Mouse (Mus musculus): Measurements from ENCODE around the gene Cd59a. TPM values are rescaled to one million over a fixed set of nuclear protein-coding genes. Genes with fewer than 3 reads are reported as not detected.

The Cd59a gene
- total RNA-seq, 2 experiments from 2014 or later: 20.7 to 24.7 TPM

DNA sequence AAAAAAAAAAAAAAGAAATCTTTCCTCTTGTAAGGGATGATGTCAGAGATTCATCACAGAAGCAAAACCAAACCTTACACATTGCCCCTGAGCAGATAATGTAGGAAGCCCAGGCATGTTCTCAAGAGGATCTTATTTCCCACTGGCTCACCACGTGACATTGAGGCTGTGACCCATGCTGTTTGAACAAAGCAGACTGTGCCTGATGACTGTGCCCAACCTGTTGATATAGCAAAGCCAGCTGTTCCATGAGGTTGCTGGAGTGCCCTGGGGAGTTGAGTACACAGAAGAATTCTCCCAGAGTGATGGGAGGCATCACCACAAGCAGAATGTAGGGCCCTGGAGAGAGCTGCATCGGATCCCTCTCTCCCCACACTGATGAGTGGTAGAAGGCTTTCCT lies 40.3 kb downstream of the Cd59a start:
- DNase-seq: no peak

DNA sequence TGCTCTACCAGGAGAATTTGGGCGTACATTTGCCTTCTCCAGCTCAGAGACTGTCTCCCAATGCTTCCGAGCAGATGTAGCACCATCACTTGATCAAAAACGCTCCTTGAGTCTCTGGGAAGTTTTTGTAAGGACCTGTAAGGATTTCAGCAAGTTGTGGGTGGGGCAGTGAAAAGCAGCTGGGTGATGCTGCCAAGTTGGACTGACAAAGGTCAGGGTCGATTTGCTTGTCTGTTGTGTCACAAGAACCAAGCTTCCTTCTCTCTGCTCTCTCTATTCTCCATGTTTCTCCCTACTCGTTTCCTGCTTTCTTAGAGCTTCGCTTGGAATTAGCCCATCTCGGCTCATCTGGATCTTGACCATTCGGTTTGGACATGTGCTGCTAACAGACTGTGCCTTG lies 46.5 kb downstream of the Cd59a start:
- no peak for DNase-seq

DNA sequence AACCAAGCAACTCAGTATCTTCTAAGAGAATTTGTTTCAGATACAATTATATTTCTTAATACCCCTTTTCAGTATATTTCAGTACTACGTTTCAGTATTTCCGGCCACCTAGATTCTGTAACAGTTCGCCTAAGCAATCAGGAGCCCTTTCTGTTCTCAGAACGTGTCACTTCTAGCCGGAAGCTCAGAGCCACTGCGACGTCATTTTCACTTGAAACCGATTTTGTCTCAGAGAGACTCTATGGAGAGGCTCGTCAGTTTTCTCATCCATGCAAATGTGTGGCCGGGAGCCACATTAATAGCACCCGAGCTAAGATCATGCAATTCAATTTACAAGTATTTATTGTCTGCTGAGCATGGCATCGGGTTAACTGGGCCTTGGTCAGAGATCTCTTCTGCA lies 48.4 kb downstream of the Cd59a start:
- no peak for DNase-seq

DNA sequence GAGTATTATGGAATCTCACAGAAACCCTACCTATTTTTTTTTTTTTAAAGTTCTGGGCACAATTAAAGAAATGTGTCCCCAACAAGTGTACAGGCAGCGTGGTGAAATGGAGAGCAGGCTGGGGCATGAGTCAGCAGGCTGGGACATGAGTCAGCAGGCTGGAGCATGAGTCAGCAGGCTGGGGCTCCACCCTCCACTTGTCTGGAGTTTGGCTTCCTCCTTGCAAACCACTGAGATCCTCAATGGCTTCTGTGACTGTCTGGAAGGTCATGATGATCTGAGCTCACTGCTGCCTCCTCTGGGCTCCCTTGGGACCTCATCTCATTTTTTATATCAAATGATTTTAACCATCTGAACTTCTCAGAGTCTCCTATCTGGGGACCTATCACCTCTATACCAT lies 50.4 kb downstream of the Cd59a start:
- peak; percentile 42 for DNase-seq

DNA sequence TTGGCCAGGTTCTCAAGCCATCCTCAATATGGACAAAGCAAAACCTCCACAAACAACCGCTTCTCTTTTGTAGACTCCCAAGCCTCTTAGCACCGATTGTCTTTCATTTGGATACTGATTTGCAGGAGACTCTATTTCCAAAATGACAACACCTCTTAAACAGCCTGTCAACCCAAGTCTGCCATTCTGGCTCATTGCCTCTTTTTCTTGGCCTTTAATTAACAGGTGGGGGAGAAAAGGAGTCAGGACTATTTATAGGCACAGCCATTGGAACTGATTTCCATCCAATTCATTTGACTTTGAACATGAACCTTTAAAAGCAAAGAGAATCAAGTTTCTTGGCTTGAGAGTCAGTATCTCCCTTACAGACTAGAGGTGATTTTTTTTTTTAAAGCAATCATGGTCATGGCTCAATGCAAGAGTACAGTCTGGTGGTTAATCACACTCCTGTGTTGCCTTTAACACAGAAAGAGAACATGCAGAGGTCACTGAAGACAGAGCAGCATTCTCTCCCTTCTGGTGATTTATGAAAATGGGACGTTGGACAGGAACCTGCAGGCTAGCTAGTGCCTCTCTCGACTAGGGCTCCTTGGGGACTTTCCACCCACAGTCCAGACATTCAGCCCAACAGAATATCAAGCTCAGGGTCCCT lies 52.4 kb downstream of the Cd59a start:
- DNase-seq: no peak

DNA sequence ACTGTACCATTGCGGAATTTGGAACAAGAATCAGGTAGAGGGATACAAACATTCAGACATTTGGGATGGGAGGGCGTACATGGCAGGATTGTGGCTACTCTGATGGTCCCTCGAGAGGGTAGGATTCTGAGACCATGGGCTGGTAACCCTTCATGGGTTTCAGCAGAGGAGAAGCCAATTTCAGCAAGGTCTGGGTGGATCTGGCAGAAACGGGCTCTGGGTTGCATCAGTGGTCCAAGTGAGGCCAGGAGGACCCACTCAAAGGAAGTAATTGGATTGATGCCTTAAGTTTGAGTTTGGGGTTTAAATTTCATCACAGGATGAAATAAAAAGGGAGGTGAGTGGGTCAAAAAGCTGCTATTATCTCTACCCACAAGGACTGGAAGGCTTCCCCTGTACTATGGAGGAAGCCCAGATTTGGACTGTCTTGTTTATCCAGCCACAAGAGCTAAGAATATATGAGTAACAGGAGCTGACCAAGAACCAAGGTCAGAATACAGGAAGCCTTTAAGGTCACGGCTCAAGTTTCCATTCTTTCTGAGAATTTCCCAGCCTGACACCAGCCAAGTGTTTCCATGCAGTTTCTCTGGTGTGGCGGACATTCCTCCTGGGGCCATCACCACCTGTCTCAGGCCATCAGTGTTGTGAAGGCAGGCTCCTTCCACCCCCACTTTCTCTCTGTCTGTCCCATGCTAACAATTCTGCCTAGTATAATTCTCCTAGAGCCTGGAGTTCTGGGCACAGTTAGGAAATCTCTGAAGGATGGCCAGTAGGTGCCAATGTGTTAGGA lies 55.2 kb downstream of the Cd59a start:
- DNase-seq: no peak

DNA sequence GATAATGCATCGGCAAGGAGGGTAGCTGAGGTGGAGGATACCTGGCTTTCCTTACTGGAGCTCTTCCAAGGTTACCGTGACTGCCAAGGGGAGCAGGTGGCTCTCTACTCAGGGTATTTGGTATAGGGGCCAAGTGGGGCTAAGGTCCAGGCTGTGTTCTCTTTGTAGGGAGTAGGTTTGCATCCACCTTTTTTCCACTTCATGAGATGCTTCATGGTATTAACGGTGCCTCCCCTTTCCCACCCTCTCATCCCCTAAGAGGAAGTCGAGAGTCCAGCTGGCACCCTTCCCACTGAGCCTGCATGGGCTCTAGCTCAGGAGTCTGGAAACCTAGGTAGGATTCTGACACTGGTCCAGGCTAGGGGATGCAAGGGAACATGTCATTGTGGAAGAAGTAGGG lies 57.7 kb downstream of the Cd59a start:
- no peak for DNase-seq

DNA sequence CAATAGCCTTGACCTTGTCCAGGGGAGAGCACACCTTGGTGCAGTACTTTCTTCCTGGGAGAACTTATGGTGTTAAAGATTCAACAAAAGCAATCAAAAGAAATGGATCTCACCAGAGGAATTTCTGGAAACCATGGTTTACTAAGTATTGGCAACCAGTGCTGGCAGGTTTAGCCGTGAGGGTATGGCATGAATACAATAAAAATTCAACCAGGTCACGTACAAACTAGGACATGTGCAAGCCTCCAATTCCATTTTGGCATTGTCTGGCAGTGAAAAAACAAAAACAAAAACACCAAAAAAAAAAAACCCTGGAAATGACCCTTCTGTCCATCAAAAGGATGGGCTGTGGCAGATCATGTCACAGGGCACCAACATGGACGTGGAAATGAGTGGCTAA lies 58.3 kb downstream of the Cd59a start:
- no peak for DNase-seq

DNA sequence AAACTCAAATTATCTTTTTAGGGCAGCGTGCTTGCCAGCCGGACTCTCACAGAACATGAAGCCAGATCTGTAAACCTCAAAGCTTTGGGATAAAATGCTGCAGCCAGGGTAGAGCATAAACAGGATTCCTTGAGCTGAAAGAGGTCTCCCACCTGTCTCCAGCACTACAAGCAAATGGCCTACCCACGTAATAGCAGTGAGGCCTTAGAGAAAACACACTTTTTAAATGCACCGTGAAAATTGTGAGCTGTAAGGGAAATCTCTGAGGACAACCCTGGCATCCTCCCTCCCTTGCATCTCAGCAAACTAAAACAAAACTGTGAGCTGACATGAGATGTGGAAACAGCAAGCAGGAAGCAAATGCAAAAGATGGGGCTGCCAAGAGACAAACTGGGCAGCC lies 62.2 kb downstream of the Cd59a start:
- DNase-seq: no peak

DNA sequence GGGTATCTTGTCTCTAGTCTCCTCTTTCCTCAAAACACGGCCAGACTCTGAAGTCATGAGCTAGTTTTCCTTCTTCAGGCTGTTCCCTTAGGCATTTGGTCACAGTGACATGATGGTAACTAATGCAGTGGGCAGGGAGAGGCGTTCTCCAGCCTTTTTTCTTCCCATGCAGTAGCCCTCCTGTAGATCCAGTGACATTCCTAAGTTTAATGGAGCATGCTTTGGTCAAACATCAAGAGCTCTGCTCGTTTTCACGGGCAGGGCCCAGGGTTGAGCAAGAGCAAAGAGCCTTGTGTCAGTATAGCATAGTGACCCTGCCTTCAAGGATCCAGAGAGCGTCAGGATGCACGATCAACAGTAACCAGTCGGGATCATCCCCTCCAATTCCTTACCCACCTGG lies 67.8 kb downstream of the Cd59a start:
- DNase-seq: no peak

DNA sequence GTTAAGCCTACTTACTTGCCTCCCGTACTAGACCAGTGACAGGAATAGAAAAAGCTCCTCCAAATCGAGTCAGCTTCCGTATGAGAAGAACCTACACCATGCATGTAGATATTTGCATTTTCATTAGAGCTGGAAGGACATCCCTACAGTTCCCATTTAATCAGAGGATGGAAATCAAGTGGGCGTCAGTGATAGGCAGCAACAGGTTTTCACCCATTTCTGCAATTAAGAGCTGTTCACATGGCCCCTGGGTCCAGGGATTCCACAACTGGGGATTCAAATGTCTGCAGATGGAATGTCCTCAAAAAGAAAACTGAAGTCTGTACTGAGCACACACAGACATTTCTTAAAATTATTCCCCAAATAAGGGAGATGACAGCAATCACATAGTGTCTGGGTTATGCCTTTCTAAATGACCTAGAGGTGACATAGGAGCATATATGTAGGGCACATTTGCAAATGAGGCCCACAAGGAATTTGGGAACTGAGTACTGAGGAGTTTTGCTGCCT lies 68.4 kb downstream of the Cd59a start:
- no peak for DNase-seq

Other genes with a start within 250 kb of the Cd59a start
- 10 to 100 TPM; 11.9 to 14.1 TPM for gene Lmo2, start 137.8 kb upstream of the Cd59a start, total RNA-seq (2021)
- 10 to 100 TPM; 48.8 to 51.2 TPM for gene Fbxo3, start 68.1 kb upstream of the Cd59a start, total RNA-seq (2021)
- not detected for gene 4931422A03Rik, start 67.4 kb upstream of the Cd59a start, total RNA-seq (2021)
- under 1 TPM in 1 of 2 experiments, not detected in 1; 0.41 TPM for gene Gm10912, start 30.0 kb upstream of the Cd59a start, total RNA-seq (2021)
- not detected for gene Gm10799, start 27.3 kb upstream of the Cd59a start, total RNA-seq (2021)
- 1 to 10 TPM; 2.1 to 2.2 TPM for gene Cd59b, start 26.0 kb upstream of the Cd59a start, total RNA-seq (2021)
- 1 to 10 TPM; 2.2 to 2.7 TPM for gene A930018P22Rik, start 27.0 kb downstream of the Cd59a start, total RNA-seq (2021)